Mouse (Mus musculus): ENCODE data around the gene Lnx2.
A peak's percentile ranks its signal among the peaks of the same experiment; 100 is the strongest.

Gene Lnx2

DNA sequence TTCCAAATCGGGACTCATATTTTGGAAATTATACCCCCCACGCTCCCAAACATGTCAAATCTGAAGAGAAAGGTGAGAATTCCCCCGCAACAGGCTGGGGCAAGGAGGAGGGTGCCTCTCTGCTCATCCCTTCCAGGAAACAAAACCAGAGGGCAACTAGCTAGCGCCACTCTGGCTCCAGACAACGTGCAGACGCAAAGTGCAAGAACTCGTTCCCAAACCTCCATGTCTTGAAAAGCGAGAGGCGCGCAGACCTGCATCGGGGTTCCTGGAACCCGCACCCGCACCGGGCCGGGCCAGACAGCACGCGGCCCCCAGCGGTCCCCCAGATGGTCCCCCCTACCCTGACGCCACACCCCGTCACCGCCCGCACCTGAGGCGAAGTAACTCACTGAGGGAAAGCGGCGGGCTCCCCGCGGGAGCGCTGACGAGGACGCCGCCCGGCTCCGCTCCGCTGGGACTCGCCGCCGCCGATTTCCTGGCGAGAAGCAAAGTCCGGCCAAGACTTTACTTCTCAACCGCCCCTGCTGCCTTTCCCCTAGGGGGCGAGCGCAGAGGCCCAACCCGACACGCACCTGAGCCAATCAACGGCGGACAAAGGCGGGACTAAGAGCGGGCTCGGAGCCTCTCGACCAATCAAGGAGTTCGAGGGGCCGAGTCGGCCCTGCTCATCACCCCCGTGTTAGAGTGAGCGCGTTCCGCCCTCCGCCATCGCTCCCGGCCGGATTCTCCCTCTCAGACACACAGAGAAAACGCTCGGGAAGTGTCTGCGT is at the start of gene Lnx2:
Gene Lnx2, minus strand, starts transcription at position 561 of the 773 bp plus-strand sequence.
- DNase-seq (ENCODE audit: low spot score in 2 of 2) = peak; percentile 95 to 96

DNA sequence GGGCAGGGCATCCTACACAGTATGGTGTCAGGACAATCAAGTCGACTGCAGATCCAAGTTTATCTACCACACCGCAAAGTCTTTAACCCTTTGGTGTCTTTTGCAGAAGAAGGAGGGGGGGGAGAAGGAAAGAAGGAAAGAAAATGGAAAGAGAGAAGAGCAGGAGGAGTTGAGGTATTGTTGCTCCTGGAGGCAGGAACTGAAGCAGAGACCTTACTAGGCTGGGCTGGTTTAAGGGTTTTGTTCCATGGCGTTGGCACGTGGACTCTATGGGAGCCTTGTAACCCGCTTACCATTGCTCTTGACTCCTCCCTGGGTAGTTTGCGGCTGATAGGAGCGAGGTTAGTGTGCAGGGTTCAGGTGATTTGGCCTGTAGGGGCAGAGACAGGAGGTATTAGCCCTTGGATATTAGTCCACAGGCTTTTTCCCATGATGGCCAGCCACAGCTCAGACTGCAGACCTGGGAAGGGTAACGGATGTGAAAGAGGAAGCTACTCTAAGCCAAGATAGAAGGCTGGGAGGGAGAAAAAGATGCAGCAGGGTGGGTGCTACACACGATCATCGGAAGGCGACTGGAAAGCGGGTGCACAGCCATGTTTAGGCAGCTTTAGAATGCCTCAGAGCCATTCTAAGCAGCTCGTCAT is 49.3 kb upstream of the Lnx2 start:
- DNase-seq (ENCODE audit: low spot score in 2 of 2) = no peak

DNA sequence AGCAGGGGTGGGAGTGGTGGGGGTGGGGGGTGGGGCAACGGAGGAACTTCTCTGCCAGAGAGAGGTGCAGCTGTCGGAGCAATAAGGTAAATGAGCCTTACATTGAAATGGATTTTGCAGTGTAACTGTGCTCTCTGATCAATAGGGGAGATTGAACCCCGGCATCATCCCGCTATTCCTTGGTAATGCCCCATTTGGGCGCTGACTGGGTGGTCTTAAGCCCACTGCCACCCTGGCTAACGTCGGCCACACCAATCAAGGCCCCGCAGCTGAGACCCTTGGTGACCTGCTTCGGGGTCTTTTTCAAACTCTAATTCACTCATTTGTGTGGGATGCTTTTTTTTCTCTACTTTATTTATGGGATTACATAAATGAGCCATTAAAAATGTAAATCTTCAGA is 48.4 kb upstream of the Lnx2 start:
- no peak for DNase-seq (ENCODE audit: low spot score in 2 of 2)

DNA sequence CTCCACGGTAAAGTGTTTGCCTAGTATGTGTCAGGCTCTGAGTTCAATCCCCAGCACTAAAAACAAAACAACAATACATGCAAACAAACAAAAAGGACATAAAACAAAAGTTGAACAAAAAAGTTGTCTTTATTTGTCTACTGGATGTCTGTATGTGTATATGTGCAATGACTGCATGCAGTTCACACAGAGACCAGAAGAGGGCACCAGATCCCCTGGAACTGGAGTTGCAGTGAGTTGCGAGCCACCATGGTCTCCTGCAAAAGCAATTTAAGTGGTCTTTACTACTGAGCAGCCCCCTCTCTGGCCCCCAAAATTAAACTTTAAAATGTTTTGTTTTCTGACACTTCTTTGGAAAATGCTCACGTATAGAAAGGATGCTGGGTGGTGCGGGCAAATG is 44.8 kb upstream of the Lnx2 start:
- DNase-seq (ENCODE audit: low spot score in 2 of 2) = peak in 1 of 2 experiments; percentile 24

DNA sequence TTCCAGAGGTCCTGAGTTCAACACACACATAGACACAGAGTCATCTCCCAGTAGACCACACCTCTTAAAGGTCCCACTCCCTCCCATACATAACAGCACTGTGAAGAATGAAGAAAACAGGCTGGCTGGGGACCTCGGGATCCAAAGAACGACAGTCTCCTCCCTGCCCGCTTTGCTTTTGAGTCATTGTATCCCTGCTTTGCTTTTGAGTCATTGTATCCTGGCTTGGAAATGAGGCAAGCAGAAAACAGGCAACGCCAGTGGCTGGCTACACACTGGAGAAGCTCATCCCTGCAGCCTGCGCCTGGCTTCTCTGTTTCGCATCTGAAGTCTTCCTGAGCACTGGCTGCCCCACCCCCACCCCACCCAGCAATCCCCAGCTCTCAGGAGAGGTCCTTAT is 40.6 kb upstream of the Lnx2 start:
- no peak for DNase-seq (ENCODE audit: low spot score in 2 of 2)

DNA sequence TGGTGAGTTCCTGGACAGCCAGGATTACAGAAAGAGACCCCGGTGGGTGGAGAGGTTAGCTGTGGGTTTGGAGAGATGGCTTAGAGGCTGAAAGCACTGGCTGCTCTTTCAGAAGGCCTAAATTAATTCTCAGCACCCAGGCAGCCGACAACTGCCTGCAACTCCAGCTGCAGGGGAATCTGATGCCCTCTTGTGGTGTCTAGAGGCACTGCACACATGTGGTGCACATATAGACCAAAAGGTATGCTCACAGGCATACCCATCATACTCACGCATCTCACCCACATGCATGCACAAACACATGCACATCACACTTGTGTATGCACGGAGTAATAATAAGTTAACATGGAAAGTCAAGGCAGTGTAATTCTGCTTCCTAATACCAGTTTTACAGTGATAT is 39.2 kb upstream of the Lnx2 start:
- DNase-seq (ENCODE audit: low spot score in 2 of 2) = no peak

DNA sequence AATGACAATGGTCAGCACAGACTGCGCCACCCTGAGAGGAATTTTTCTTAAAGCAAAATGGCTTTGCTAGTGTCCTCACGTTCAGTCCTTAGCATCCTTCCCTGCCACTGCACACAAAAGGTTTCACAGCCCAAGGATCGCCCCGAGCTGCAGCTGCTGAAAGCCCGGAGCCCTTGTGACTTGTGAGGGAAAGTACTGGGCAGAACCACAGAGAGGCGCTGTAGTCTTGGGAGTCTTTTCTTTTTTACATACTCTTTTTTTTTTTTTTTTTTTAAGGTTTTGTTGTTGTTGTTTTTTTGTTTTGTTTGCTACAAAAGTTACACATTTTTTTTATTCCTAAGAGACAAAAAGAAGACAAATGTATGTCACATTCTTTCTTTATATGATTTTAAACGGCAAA is 38.4 kb upstream of the Lnx2 start:
- DNase-seq (ENCODE audit: low spot score in 2 of 2) = no peak

DNA sequence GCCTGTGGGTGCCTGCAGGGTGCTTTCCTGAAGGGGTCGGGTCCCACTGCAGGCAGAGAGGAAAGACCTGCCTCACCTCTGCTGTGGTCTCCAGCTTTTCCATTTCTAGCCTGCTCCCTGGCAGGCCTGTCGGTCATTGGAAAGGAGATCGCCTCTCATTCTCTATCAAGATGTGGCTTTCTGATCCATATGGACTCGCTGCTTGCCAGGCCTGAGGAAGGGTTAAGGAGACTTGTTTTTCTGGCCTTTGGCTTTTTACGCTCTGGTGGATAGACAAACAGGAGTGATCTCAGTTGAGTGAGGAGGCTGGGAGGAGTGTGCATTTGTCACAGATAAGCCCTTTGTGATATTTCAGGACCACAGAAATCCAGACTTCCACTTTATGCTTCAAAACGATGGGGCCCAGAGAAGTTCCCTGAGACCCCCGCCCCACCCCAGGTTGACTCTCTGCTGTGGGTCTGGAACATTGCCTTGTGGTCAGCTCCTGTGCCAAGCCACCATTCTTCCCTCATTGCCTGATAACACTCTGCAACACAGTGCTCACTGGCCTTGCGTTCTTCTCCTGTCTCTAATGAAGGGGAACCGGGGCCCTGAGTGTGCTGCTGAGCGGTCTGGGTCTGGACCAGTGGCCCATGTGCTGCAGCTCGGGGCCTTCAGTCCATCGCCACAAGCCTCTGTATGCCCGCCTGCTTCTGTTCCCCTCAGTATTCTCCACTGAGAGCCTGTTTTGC is 32.6 kb upstream of the Lnx2 start:
- DNase-seq (ENCODE audit: low spot score in 2 of 2) = no peak

DNA sequence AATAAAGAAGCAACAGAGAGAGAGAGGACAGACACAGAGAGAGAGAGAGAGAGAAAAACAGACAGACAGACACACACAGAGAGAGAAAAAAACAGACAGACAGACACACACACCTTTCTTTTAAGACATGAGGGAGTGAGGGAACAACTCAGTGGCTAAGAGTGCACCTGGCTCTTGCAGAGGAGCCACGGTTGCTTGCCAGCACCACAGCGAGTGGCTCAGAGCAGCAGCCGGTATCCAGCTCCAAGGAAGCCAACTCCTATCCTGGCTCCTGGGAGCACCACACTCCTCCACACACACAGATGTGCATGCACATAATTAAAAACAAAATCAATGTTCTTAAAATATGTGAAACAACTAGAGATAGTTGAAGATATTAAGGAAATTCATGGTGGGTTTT is 30.9 kb upstream of the Lnx2 start:
- DNase-seq (ENCODE audit: low spot score in 2 of 2) = no peak

DNA sequence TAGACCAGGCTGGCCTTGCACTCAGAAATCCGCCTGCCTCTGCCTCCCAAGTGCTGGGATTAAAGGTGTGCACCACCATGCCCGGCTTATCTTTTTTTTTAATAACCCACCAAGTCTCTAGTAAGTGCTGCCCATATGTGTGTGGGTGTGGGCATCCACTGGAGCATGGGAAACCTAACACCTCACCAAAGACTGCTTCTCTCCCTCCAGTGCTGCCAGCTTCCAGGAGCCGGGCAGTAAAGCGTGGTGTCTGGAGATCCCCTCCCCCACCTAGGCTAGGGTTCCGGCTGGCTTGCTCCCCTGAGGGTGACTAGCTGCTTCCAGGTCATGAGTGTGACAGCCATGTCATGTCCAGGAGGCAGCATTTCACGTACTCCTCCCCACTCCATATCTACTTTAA is 25.9 kb upstream of the Lnx2 start:
- no peak for DNase-seq (ENCODE audit: low spot score in 2 of 2)

DNA sequence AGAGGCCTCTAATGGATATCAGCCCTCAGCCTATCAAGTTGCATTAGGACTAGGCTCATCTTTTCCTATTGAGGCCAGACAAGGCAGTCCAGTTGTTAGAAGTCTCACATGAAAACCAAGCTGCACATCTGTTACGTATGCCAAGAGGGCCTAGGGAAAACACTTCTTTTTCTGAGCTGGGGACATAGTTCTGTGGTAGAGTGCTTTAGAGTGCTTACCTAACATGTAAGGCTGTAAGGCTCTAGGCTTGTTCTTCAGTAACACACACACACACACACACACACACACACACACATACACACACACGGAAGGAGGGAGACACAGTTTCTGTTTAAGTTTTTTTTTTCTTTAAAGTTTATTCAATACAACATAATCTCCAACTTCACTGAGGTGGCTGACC is 23.8 kb upstream of the Lnx2 start:
- DNase-seq (ENCODE audit: low spot score in 2 of 2) = no peak

DNA sequence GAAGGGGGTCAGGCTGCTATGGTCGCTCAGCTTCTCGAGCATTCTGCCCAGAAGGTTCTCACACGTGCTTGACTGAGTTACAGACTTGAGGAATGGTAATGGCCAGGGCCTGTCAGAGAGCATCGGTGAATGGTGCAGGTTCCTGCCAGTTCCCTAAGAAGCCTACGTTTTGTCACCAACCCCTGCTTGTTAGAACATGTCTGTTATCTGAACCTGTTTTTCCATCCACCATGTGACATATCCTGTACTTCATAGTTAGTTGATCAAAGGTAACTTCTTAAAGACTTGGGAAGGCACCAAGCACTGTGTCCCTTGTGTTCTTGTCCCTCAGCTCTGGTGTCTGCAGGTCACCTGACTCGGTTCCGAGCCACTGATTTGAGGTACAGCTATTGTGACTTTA is 22.3 kb upstream of the Lnx2 start:
- no peak for DNase-seq (ENCODE audit: low spot score in 2 of 2)

DNA sequence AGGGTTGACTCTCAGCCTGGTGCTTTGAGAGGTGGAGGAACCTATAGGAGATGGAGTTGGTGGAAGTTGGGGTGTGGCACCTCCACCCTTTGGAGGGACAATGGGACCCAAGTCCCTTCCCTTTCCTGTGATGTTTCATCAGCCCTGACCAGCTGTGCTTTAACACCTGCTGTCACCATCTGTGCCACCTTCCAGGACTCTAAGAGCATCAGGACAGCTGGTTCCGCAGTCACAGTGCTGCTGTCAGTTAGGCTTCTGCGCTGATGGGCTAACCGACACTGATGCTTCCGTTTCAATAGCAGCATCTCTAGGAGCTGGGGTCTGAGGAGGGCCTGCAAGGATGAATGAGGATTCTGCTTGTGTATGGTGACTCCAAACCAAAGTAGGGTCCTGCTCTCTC is 20.2 kb upstream of the Lnx2 start:
- no peak for DNase-seq (ENCODE audit: low spot score in 2 of 2)

DNA sequence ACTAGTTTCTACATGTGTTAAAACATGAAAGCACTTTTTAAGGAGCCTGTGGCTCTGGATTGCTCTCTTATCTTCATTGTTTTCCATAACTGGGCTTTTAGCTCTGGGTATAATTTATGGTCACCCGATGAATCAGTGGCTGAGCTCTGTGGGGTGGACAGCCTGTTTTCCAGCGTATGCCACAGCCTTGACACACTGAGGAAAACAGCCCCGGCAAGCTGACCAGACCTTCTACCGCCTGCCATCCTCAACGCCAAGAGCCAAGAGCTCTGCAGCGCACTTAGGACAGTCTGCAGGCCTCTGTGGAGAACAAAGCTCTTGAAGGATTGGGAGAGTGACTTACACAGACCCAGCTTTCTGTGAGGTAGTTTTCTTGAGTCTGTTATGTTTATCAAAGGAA is 17.9 kb upstream of the Lnx2 start:
- no peak for DNase-seq (ENCODE audit: low spot score in 2 of 2)

DNA sequence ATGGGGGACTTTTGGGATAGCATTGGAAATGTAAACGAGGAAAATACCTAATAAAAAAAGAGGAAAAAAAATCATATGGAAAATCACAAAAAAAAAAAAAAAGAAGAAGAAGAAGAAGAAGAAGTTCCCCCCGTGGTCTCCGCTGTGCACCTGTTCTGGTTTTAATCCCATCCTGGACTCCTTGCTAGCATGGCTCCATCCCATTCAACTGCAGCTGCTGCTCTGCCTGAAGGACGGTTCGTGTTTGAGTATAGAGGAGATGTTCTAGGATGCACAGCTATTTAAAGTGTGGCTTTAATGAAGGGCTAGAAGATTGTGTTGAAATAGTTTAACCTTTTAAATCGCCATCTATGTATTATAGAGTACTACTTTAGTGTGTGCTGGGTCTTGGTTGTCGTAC is 16.1 kb upstream of the Lnx2 start:
- DNase-seq (ENCODE audit: low spot score in 2 of 2) = no peak

DNA sequence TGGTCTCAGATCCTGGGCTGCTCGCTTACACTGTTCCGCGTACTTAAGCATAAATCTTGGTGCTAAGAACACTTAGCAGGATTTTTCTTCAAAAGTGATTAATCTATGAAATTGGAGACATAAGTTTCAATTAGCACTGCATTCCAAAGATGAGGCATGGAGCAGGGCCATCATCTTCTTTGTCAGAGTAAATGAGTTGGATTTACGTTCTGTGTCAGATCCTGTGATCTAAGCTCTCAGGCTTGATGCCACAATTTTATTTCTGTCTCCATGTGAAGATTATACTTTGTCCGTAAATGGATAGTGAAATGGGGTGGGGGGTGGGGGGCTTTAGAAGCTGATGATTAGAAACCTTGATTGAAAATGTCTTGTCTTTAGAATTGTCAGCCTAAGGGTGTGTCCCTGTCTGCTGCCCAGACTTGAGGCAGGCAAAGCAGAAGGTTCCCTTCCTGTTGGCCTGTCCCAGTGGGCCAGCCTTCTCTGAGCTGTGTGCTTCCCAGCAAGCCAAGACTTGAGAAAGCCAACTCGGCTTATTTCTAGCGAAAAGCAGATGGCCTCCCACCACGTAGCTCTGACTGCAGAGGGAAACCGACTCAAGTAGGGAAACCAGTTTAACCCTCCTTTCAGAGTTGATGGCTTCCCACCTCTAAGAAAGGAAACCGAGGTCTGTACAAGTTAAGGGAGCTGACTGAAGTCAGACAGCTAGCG is 14.0 kb upstream of the Lnx2 start:
- DNase-seq (ENCODE audit: low spot score in 2 of 2) = no peak

DNA sequence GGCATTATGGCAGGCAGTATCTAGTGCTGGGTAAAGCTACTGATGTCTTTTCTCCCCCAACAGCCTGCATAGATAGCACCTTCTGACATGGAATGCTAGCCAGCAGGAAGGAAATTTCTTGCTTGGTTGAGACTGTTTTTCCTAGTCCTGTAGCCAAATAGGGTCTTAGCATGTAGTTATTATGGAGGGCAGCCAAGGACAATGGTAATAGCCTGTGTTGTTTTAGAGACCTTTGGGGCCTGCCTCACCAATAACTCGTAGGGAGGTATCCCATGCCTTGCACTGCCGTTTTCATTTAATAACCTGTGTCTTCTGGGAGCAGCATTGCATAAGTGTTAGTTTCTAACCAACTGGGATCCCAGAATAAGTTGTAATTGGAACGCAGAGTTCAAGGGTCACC is 13.4 kb upstream of the Lnx2 start:
- DNase-seq (ENCODE audit: low spot score in 2 of 2) = no peak

DNA sequence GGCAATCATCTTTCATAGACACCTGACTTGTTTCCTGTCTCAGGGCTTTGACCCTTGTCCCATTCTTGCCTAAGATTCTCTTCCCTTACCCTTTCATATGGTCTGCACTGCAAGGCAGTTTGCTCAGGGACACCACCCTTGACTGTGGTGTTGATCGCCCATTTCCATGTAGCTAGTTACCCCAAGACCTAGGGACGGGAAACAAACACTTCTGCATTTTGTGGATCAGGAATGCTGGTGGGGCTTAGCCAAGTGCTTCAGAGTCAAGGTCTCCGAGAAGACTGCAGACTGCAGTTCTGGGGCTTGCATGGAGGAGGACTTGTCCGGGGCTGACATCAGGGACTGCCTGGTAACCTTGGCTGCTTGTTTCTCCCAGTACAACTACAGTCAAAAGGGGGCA is 10.4 kb upstream of the Lnx2 start:
- no peak for DNase-seq (ENCODE audit: low spot score in 2 of 2)

DNA sequence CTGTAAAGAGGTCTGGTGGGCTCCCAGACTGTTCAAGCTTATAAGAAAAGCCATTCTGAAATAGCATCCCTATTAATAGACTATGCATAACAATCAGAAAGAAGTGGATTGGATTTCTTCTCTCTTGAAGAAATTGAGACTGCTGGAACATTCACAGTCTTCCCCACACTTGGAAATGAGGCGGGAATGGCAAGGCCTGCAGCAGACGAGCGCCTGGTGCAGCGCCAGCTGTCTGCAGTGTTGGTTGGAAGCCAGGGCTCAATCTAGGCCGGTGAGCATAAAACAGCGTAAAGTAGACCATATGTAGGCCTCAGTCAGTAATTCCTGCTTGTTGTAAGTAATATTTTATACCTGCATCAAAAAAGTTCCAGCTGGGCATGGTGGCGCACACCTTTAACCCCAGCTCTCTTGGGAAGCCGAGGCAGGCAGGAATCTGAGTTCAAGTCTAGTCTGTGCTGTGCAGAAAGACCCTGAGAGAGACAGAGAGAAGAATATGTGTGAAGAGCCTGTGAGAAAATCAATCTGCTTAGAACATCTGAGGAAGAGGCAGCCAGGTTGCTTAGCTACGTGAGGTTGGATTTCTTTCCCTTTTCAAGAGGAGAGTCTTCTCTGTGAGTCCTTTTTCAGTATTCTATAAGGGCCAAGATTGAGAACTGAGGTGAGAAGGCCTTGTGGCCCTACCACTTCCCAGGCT is 9.0 kb upstream of the Lnx2 start:
- DNase-seq (ENCODE audit: low spot score in 2 of 2) = no peak

DNA sequence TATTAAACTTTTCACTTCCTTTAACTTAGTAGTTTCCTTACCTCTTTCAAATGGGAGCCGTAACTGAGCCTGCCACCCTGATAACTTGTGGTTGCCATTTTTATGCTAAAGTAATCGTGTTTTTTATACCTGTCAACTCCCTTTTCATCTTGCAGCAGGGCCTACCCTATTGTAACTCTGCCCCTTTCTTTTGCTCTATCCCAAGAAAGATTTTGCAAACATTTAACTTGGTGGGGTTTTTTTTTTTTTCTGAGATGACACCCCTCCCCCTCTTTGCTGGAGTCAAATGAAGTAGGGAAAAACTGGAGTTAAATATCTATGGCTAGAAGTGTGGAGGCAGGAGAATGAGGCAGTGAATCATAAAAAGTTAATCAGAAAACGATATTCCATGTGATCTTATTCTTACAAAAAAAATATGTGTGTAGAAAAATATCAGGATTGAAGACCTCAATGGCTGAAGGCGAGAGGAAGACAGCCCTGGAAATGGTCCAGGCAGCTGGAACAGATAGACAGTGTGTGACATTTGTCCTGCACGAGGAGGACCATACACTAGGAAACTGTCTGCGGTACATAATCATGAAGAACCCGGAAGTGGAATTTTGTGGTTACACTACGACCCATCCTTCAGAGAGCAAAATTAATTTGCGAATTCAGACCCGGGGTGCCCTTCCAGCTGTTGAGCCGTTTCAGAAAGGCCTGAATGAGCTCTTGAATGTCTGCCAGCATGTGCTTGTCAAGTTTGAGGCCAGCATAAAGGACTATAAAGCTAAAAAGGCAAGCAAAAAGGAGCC is 1.9 kb upstream of the Lnx2 start:
- DNase-seq (ENCODE audit: low spot score in 2 of 2) = no peak
